Mouse (Mus musculus) kidney, postnatal 4 days (tissue): ENCODE measurements around the gene Sdc3.

Source experiments
- DNase-seq, 2 experiments: peaks; one replicate each; pipeline ENCODE4 v3.0.0; 2021; ENCODE audit warnings: mixed read lengths in 2 of 2

Sdc3 gene

DNA sequence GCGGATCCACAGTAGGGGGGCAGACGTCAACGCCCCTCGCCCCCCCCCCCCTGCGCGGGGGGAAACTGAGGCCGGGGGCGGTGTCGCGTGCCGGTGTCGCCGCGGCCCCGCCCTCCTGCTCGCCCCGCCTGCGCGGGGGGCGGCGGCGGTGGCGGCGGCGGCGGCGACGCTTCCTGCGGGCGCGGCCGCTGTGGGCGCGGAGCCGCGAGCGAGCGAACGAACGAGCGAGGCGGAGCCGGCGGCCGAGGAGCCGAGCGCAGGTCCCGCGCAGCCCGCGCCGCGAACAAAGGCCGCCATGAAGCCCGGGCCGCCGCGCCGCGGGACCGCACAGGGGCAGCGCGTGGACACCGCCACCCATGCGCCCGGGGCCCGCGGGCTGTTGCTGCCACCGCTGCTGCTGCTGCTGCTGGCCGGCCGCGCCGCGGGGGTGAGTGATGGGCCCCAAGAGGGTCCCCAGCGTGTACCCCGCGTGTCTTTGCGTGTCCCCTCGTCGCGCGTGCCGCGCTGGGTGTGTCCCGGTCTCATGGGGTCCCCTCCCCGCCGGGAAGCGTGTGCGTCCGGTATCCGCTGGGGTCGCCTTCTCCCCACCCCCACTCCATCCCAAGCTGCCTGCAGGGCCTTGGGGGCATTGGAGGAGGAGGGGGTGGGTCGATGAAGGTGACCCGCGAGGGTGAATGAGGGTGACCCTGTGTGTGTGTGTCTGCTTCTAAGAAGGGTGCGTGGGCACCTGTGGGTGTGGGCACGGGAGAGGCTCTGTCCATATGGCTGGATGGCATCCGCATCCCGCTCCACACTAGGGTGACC, at the start of gene Sdc3:
Gene Sdc3, plus strand, starts transcription at position 162 of the 804 bp plus-strand sequence.
- DNase-seq = peak; percentile 52 to 72

- DNase-seq = no peak
Measured at GRCm38 (mm10) chr4:130744058-130744457, 48.3 kb upstream of the Sdc3 start.

GRCm38 (mm10) chr4:130745561-130746306, 46.6 kb upstream of the Sdc3 start:
- DNase-seq = no peak

GRCm38 (mm10) chr4:130749566-130749965, 42.8 kb upstream of the Sdc3 start:
- no peak for DNase-seq

DNA sequence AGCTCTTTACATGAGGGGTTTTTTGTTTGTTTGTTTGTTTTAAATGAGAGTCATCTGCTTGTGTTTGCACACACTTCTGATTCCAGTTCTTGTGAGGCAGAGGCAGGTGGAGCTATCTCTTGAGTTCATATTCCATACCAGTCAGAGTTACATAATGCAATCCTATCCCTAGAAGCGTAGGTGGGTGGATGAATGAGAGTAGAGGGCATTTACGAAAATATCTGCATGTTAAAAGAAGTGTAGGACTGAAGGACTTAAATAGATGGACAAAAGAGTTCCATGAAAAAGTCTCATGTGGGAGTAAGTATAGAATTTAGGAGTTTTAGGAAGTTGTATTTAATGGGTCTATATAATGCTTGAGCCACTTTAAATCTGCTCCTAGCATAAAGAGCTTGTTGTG, 40.4 kb upstream of the Sdc3 start:
- no peak for DNase-seq

GRCm38 (mm10) chr4:130752591-130752990, 39.7 kb upstream of the Sdc3 start:
- DNase-seq = no peak

GRCm38 (mm10) chr4:130753755-130754154, 38.6 kb upstream of the Sdc3 start:
- DNase-seq = no peak

DNA sequence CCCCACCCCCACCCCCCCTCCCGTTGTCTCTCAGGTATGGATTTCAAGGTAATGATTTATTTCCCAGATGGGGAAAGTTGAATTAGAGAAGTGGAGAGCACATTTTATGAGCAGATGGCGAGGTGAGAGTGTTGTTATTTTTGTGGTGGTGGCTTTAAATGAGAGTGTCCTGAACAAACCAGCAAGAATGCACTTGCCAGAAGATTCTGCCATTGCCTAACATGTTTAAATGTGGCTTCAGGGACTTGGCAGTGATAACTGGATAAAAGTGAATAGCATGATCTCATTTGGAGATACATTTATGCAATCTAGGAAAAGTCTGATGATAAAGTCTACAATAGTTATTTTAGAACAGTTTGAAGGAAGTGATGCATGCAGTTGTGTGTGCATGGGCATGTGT, 37.6 kb upstream of the Sdc3 start:
- no peak for DNase-seq

DNA sequence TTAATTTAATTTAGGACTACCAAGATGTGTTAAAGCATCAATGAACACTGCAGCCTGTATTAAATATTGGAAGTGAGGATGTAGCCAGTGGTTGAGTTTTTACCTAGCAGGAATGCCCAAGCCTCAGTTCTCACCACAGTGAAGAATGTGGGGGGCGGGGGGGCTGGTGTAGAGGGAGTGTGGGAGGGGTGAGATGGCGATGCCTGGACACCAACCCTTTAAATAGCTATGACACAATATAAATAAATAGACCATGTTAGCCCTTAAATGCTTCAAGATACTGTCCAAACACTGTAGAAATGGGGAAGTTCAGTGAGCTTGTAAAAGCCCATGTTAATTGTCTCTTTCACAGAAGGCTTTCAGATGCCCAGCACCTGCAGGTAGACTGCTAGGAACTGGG, 32.5 kb upstream of the Sdc3 start:
- DNase-seq = no peak

- no peak for DNase-seq
Measured at GRCm38 (mm10) chr4:130761809-130762208, 30.5 kb upstream of the Sdc3 start.

DNA sequence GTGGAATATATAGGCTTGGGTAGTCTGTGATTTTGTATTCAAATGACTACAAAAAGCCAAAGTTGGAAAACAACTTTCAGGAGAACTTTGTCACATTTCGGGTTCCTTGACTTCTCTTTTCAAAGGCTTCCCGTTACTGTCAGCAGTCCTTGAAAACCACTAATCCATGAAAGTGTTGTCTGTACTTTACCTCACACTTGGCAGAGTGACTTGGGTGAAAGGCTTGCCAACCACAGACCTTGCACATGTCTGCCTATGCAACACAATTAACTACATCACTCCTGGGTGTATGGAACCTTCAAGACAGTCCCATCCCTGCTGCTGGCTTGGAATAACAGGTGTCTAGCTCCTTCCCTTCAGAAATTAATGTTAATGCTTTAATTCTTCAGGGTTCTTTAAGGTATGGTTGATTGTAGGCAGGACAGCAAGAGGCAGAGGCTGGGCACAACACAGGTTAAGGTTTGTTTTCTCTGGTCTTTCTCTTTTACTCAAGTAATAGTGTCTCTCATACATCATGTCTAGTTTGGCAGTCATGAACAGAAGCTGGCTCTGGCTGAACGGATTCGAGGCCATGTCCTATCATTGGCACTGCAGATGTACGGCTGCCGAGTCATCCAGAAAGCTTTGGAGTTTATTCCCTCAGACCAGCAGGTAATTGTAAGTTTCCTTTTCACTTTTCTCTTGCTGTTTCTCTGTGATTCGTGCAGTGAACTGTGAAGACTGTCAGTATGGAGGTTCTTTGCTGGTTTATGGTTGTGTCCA, 26.8 kb upstream of the Sdc3 start:
- DNase-seq = no peak

- no peak for DNase-seq
Measured at GRCm38 (mm10) chr4:130766387-130766786, 25.9 kb upstream of the Sdc3 start.

DNA sequence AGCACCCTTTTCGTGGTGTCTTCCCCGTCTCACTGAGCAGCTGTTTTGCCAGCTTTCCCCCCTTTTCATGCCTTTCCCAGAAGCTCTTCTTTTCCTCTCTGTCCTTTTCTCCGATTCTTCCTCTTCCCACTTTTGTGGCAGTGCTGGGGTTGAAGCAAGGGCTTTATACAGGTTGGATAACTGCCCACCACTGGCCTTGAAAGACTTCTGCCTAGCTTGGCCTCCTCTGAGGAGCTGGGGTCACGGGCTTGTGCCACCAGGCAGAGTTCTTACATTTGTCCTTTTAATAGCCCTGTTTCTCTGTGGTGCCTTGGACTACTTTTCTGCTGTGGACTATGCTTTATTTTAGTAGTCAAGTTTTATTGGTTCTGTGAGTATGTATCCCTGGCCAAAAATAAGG, 25.4 kb upstream of the Sdc3 start:
- no peak for DNase-seq

DNA sequence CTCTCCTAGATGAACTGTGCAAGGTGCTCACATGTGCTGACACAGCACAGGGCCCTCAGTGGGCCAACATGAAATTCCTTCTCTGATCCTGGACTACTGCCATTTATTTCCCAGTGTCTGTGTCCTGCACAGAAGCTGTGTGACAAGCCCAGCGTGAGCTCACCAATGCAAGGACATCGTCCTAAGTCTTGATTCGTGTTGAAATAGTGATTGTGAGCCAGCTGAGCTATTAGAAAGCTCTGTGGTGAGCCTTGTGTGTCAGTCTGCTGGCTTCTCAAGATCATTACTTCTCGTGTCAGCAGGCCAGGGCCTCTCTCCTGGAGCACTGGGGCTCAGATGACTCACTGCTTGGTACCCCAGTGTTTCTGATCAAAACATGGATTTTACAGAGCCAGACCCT, 18.4 kb upstream of the Sdc3 start:
- DNase-seq = no peak

DNA sequence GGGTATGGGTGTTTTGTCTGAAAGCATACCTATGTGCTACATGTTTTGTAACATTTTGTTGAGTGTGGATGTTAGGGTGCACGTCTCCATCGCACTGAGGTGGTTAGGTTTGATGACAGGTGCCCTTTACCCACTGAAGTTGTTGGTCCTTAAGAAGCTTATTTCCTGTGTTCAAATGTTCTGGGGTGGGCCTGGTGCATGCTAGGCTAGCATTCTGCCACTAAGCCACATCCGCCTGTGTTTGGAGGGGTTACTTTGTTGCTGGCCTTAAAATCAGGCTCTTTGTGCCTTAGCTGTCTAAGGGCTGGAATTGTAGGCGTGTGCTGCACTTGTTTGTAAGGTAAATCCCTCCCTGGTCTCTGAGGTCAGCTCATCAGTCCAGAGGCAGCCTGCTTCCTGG, 17.5 kb upstream of the Sdc3 start:
- no peak for DNase-seq

DNA sequence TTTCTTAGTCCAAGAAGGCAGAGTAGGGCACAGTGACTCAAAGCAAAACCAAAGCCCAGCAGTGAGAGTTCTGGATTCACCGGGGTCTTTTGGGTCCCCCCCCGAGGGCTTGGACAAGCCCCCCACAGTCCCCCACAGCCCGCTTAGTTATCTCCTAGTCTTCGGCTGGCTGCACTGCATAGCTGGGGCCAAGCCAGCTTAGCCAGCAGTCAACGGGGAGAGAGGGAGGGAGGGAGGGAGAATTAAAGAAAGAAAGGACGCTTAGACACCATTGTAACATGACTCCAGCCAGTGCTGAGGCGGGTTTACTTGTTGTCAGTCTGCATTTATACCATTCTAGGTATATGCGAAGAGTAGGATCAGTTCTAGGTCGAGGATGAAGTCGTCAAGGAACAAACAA, 14.7 kb upstream of the Sdc3 start:
- no peak for DNase-seq

DNA sequence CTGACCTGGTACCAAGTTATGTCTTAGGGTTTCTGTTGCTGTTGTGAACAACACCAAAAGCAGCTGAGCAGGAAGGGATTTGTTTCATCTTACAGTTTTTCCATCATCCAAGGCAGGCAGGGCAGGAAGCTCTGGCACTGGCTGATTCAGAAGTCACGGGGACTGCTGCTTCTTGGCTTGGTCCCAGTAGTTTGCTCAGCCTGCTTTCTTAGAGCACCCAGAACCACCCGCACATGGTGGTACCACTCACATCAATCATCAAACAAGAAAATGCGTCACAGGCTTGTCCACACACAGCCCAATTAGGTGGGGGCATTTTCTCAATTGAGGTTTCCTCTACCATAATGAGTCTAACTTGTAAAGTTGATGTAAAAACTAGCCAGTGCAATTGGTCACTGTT, 13.3 kb upstream of the Sdc3 start:
- DNase-seq = no peak

DNA sequence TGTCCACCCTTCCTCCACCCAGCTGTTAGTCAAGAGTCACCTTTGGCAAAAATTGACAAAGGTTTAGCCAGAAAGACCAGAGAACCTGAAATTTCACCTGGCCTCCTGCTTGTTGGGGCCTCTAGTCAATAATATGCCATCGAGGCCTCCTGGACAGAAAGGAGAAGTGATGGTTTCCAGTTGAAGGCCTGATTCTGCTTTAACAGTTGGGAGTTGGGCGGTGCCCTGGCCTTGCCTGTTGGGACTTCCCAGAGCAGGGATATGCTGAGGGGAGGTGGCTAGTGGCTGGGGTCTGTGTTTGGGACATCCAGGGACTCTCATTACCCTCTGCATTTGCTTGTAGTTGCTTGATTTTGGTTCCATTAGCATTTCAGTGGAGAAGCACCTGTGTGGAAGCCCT, 9.8 kb upstream of the Sdc3 start:
- DNase-seq = no peak

DNA sequence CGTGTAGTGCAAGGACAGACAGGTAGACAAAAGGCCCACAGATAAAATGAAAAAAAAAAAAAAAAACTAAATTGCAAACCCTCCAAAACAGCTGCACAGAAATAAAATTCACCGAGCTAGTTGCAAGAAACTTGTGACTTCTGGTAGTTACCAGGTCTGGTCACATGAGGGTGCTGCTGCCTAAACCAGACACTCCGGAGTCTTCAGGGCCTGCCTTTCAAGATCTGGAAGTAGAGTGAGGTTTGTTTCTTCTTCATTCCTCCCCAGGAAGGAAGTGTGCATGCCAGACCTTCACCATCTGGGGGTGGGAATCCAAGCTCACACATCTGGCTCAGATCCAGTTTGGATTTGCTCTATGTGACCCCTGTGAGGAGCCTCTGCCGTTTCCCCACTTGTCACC, 7.6 kb upstream of the Sdc3 start:
- DNase-seq = peak; percentile 78 to 80

- DNase-seq = no peak
Measured at GRCm38 (mm10) chr4:130787530-130787929, 4.8 kb upstream of the Sdc3 start.

GRCm38 (mm10) chr4:130790180-130790579, 2.2 kb upstream of the Sdc3 start:
- DNase-seq = peak; percentile 88

DNA sequence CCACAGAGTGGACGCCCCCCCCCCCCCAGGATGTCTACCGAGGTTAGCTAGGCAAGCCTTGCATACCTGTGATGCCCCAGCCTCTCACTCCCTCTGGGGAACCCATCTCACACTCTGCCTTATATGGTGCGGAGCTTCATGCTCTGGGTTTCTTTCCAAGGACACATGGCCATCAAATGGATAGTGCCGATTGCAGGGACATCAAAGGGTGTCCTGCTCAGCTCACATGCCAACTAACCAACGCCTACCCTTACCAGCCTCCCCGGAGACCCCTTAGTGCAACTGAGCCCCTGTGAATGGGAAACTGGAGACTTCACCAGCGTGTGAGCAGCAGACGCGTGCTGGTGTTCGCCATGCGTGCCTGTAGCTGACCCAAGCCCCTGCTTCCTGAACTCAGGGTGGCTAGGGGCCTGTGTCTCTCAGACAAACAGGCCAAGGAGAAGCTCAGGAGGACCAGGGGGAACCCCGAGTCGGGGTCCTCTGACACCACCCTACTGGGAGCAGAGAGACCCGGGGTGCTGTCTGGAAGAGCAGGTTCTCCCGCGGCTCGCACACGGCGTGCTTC, 444 bp upstream of the Sdc3 start:
- DNase-seq = peak; percentile 22 to 45

DNA sequence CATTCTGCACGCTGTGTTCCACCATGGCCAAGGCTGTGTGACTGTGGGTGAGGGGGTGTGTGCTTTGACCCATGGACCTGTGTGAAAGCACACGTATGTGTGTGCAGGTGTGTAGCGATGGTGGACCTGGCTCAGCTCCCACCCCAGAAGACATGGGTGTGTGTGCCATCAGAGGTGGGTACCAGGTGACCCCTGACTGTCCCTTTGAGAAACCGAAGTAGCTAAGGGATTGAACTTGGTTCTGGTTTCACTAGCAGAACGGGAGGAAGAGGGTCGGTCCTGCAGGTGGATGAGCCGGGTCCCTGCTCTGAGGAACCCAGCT, 804 bp downstream of the Sdc3 start:
- DNase-seq = no peak
